In genomic region chr2:4499257-4499656, GRCm38 (mm10) we compare ENCODE assay signal across 8 mouse cellular contexts.
DNase-seq lines count a peak whose midpoint lies in the region; ATAC-seq and TF ChIP-seq lines count a peak whose summit lies in the region.

No protein-coding gene starts in this region.

- WGBS in heart, embryonic 10.5 days, result 6% methylated on average over 1 of the region's 1 CpGs
- WGBS in embryonic facial prominence, embryonic 14.5 days, result 8% methylated on average over 1 of the region's 1 CpGs
- 0% methylated on average over 1 of the region's 1 CpGs for WGBS in hindbrain, embryonic 16.5 days
- 3% methylated on average over 1 of the region's 1 CpGs for WGBS in lung, embryonic 14.5 days

- H3K4me1 ChIP-seq in heart, embryonic 10.5 days, result peaks cover 25% of the 10 kb centered on the region
- peaks cover 6% of the 10 kb centered on the region; the same call in 1 of the 2 replicates for H3K4me1 ChIP-seq in embryonic facial prominence, embryonic 14.5 days (ENCODE audit: control insufficient read depth, insufficient read depth, low read length)
- no peaks in the 10 kb centered on the region for H3K4me1 ChIP-seq in hindbrain, embryonic 16.5 days (ENCODE audit: control insufficient read depth, insufficient read depth, low read depth, low read length)
- H3K4me1 ChIP-seq in lung, embryonic 14.5 days (ENCODE audit: insufficient read depth), result 0 out of 2 replicates have a peak, but pooled peaks cover 4% of the 10 kb centered on the region

- peak; percentile 63 to 87 for DNase-seq in heart, adult 18-20 months
- DNase-seq in heart, embryonic 10.5 days (ENCODE audit: low spot score), result no peak
- DNase-seq in A20 (ENCODE audit: low read depth, low spot score), result peak; percentile 72
- DNase-seq in adrenal gland, postnatal 36 days, result peak; percentile 64 to 79
- peak; percentile 84 for DNase-seq in embryonic facial prominence, embryonic 14.5 days (ENCODE audit: low spot score)
- peak; percentile 92 for DNase-seq in lung, embryonic 14.5 days
- peak; percentile 44 for DNase-seq in spleen, adult 12 weeks (ENCODE audit: low spot score)

- peaks cover 12% of the 10 kb centered on the region for H3K36me3 ChIP-seq in heart, embryonic 10.5 days
- peaks cover 42% of the 10 kb centered on the region for H3K36me3 ChIP-seq in embryonic facial prominence, embryonic 14.5 days (ENCODE audit: control insufficient read depth, insufficient read depth, low read length)
- peaks cover 7% of the 10 kb centered on the region; the same call in 1 of the 2 replicates for H3K36me3 ChIP-seq in hindbrain, embryonic 16.5 days (ENCODE audit: control insufficient read depth, insufficient read depth, low read length)
- H3K36me3 ChIP-seq in lung, embryonic 14.5 days (ENCODE audit: insufficient read depth), result peaks cover 15% of the 10 kb centered on the region; the same call in 1 of the 2 replicates

- TF ChIP-seq CTCF in lung, embryonic 14.5 days (IDR thresholded peaks at IDR 0.05; ENCODE audit: low read depth), result peak; percentile 77

- no peak overlapping the region for H3K4me2 ChIP-seq in embryonic facial prominence, embryonic 14.5 days (ENCODE audit: low read depth, low read length)
- no peak overlapping the region for H3K4me2 ChIP-seq in hindbrain, embryonic 16.5 days (ENCODE audit: low read length)
- no peak overlapping the region for H3K4me2 ChIP-seq in lung, embryonic 14.5 days

- H3K27ac ChIP-seq in heart, embryonic 10.5 days, result no peak overlapping the region
- H3K27ac ChIP-seq in embryonic facial prominence, embryonic 14.5 days (replicated peaks; ENCODE audit: low read depth, low read length), result no peak overlapping the region
- H3K27ac ChIP-seq in hindbrain, embryonic 16.5 days (ENCODE audit: low read depth, low read length), result peak overlapping the region; percentile 17; the same call in 1 of the 2 replicates
- no peak overlapping the region for H3K27ac ChIP-seq in lung, embryonic 14.5 days (ENCODE audit: low read depth)

- no peaks in the 10 kb centered on the region for H3K27me3 ChIP-seq in heart, embryonic 10.5 days (ENCODE audit: insufficient read depth, poor library complexity, severe bottlenecking)
- H3K27me3 ChIP-seq in embryonic facial prominence, embryonic 14.5 days (replicated peaks; ENCODE audit: control insufficient read depth, insufficient read depth, low read length), result no peaks in the 10 kb centered on the region
- H3K27me3 ChIP-seq in hindbrain, embryonic 16.5 days (replicated peaks; ENCODE audit: control insufficient read depth, insufficient read depth, low read length), result no peaks in the 10 kb centered on the region
- no peaks in the 10 kb centered on the region for H3K27me3 ChIP-seq in lung, embryonic 14.5 days (ENCODE audit: insufficient read depth, low read length)

- no peaks in the 10 kb centered on the region for H3K9me3 ChIP-seq in heart, embryonic 10.5 days
- no peaks in the 10 kb centered on the region for H3K9me3 ChIP-seq in embryonic facial prominence, embryonic 14.5 days (ENCODE audit: control insufficient read depth, low read length)
- no peaks in the 10 kb centered on the region for H3K9me3 ChIP-seq in hindbrain, embryonic 16.5 days (ENCODE audit: control insufficient read depth, low read length)
- H3K9me3 ChIP-seq in lung, embryonic 14.5 days (ENCODE audit: low read depth, low read length), result no peaks in the 10 kb centered on the region

- peak; percentile 41; the same call in 1 of the 2 replicates for ATAC-seq in embryonic facial prominence, embryonic 14.5 days (ENCODE audit: low read depth)
- 0 out of 2 replicates have a peak, but pooled peaks have one; percentile 38 for ATAC-seq in hindbrain, embryonic 16.5 days
- ATAC-seq in lung, embryonic 14.5 days (ENCODE audit: insufficient read depth), result peak; percentile 50; the same call in 1 of the 2 replicates

- H3K4me3 ChIP-seq in heart, embryonic 10.5 days, result no peak overlapping the region
- no peak overlapping the region for H3K4me3 ChIP-seq in embryonic facial prominence, embryonic 14.5 days (ENCODE audit: low read depth, low read length)
- no peak overlapping the region for H3K4me3 ChIP-seq in hindbrain, embryonic 16.5 days (ENCODE audit: low read length)
- H3K4me3 ChIP-seq in lung, embryonic 14.5 days (ENCODE audit: low read depth, low read length), result no peak overlapping the region

- no peak overlapping the region for H3K9ac ChIP-seq in embryonic facial prominence, embryonic 14.5 days (ENCODE audit: low read depth, low read length)
- no peak overlapping the region for H3K9ac ChIP-seq in hindbrain, embryonic 16.5 days (ENCODE audit: low read depth, low read length)
- H3K9ac ChIP-seq in lung, embryonic 14.5 days, result no peak overlapping the region
